Mouse (Mus musculus): Measurements from ENCODE around the gene Ihh. TPM values are rescaled to one million over a fixed set of nuclear protein-coding genes. Genes with fewer than 3 reads are reported as not detected.

Gene Ihh
- not detected in 2 replicates for total RNA-seq (2014; fragmentation: Nextera tagmentation)
- total RNA-seq (2017) = 0.80 TPM in 1 of 2 replicates, not detected in the other

- no peak for ATAC-seq (replicated peaks; ENCODE audit: low FRiP score, low TSS enrichment, poor library complexity, severe bottlenecking)
Observed at GRCm38 (mm10) chr1:74951556-74952210, at the start of gene Ihh. Gene Ihh, minus strand, starts transcription at chr1:74951672.

- no peak for ATAC-seq (replicated peaks; ENCODE audit: low FRiP score, low TSS enrichment, poor library complexity, severe bottlenecking)
Observed at GRCm38 (mm10) chr1:75001183-75001582, 49.7 kb upstream of the Ihh start.

- ATAC-seq (replicated peaks; ENCODE audit: low FRiP score, low TSS enrichment, poor library complexity, severe bottlenecking) = peak; percentile 47; the same call in 1 of the 2 replicates
Observed at GRCm38 (mm10) chr1:75000496-75000895, 49.0 kb upstream of the Ihh start.

- peak; percentile 68; the same call in 1 of the 2 replicates for ATAC-seq (replicated peaks; ENCODE audit: low FRiP score, low TSS enrichment, poor library complexity, severe bottlenecking)
Observed at GRCm38 (mm10) chr1:74999173-74999572, 47.7 kb upstream of the Ihh start.

- no peak for ATAC-seq (replicated peaks; ENCODE audit: low FRiP score, low TSS enrichment, poor library complexity, severe bottlenecking)
Observed at GRCm38 (mm10) chr1:74997231-74997630, 45.8 kb upstream of the Ihh start.

GRCm38 (mm10) chr1:74977001-74977400 is 25.5 kb upstream of the Ihh start:
- ATAC-seq (replicated peaks; ENCODE audit: low FRiP score, low TSS enrichment, poor library complexity, severe bottlenecking) = no peak

GRCm38 (mm10) chr1:74975936-74976335 is 24.5 kb upstream of the Ihh start:
- no peak for ATAC-seq (replicated peaks; ENCODE audit: low FRiP score, low TSS enrichment, poor library complexity, severe bottlenecking)

GRCm38 (mm10) chr1:74973590-74973989 is 22.1 kb upstream of the Ihh start:
- no peak for ATAC-seq (replicated peaks; ENCODE audit: low FRiP score, low TSS enrichment, poor library complexity, severe bottlenecking)

- no peak for ATAC-seq (replicated peaks; ENCODE audit: low FRiP score, low TSS enrichment, poor library complexity, severe bottlenecking)
Observed at GRCm38 (mm10) chr1:74971353-74972050, 20.0 kb upstream of the Ihh start.

- no peak for ATAC-seq (replicated peaks; ENCODE audit: low FRiP score, low TSS enrichment, poor library complexity, severe bottlenecking)
Observed at GRCm38 (mm10) chr1:74967962-74968580, 16.6 kb upstream of the Ihh start.

- ATAC-seq (replicated peaks; ENCODE audit: low FRiP score, low TSS enrichment, poor library complexity, severe bottlenecking) = peak; percentile 77
Observed at GRCm38 (mm10) chr1:74964494-74965215, 13.2 kb upstream of the Ihh start.

- ATAC-seq (replicated peaks; ENCODE audit: low FRiP score, low TSS enrichment, poor library complexity, severe bottlenecking) = no peak
Observed at GRCm38 (mm10) chr1:74962853-74963227, 11.4 kb upstream of the Ihh start.

- no peak for ATAC-seq (replicated peaks; ENCODE audit: low FRiP score, low TSS enrichment, poor library complexity, severe bottlenecking)
Observed at GRCm38 (mm10) chr1:74962126-74962852, 10.8 kb upstream of the Ihh start.

- ATAC-seq (replicated peaks; ENCODE audit: low FRiP score, low TSS enrichment, poor library complexity, severe bottlenecking) = no peak
Observed at GRCm38 (mm10) chr1:74961722-74962121, 10.2 kb upstream of the Ihh start.

- ATAC-seq (replicated peaks; ENCODE audit: low FRiP score, low TSS enrichment, poor library complexity, severe bottlenecking) = no peak
Observed at GRCm38 (mm10) chr1:74960059-74960458, 8.6 kb upstream of the Ihh start.

- ATAC-seq (replicated peaks; ENCODE audit: low FRiP score, low TSS enrichment, poor library complexity, severe bottlenecking) = no peak
Observed at GRCm38 (mm10) chr1:74950576-74951490, 639 bp downstream of the Ihh start.

- no peak for ATAC-seq (replicated peaks; ENCODE audit: low FRiP score, low TSS enrichment, poor library complexity, severe bottlenecking)
Observed at GRCm38 (mm10) chr1:74950066-74950465, 1.4 kb downstream of the Ihh start.

- ATAC-seq (replicated peaks; ENCODE audit: low FRiP score, low TSS enrichment, poor library complexity, severe bottlenecking) = no peak
Observed at GRCm38 (mm10) chr1:74949666-74950050, 1.8 kb downstream of the Ihh start.

All from megakaryocyte-erythroid progenitor cell, adult 5-6 weeks (primary cell).